Mouse (Mus musculus) mouse trophoblast stem cell (cell line): Measurements from ENCODE around the gene Gm16381.
"Not testable (repeated sequence)": the region's sequence is repeated elsewhere in the genome, so short reads cannot be mapped to it uniquely, and the experiment has no call there.

Experiments used
- in situ Hi-C, 2 experiments: fragments of 300-500 bp; cut with MseI, MboI; formaldehyde crosslinking; loops; 2 replicates in 1 of 2; 3 replicates in 1 of 2; pipeline ENCODE4 v1.15.1; 2025

Gm16381 gene

GRCm38 (mm10) chr12:87644520-87644919 lies at the start of gene Gm16381:
Gm16381 (minus strand) TSS chr12:87644620.
- in situ Hi-C loops: not testable (repeated sequence)

- in situ Hi-C loops: not testable (repeated sequence)
These were observed 8.7 kb upstream of the Gm16381 start for GRCm38 (mm10) chr12:87652916-87653703.

- in situ Hi-C loops: not testable (repeated sequence)
These were observed 25.9 kb downstream of the Gm16381 start, which contains the start of gene Gm4027 for GRCm38 (mm10) chr12:87618569-87618968. Gm4027 (plus strand) TSS chr12:87618869.

GRCm38 (mm10) chr12:87602388-87602787 lies 42.0 kb downstream of the Gm16381 start, which contains the start of gene Oog1:
Oog1 (plus strand) TSS chr12:87602688.
- in situ Hi-C loops: not testable (repeated sequence)

GRCm38 (mm10) chr12:87601388-87601787 lies 43.0 kb downstream of the Gm16381 start:
- in situ Hi-C loops: not testable (repeated sequence)
